Mouse (Mus musculus): ENCODE data around the gene Caprin1. TPM values are rescaled to one million over a fixed set of nuclear protein-coding genes. Genes with fewer than 3 reads are reported as not detected.

The Caprin1 gene
- polyA plus RNA-seq, 1 experiment from 2014 or later, result 302 TPM

- WGBS, result 56% methylated on average over 1 of the region's 1 CpGs
Observed at GRCm38 (mm10) chr2:103762492-103762891, 35.0 kb downstream of the Caprin1 start.

GRCm38 (mm10) chr2:103761993-103762392 is 35.5 kb downstream of the Caprin1 start:
- H3K9me3 ChIP-seq (ENCODE audit: control insufficient read depth, low read length), result no peaks in the 10 kb centered on the region
- H3K36me3 ChIP-seq (ENCODE audit: control insufficient read depth, insufficient read depth, low read length), result peaks cover 14% of the 10 kb centered on the region
- 0 out of 2 replicates have a peak overlapping the region, but pooled peaks have one; percentile 89 for H3K4me3 ChIP-seq (ENCODE audit: low read length)
- no peak overlapping the region for H3K9ac ChIP-seq (ENCODE audit: low read length)
- WGBS, result 36% methylated on average over 4 of the region's 4 CpGs
- H3K4me2 ChIP-seq (ENCODE audit: low read depth, low read length), result peak overlapping the region; percentile 73
- no peak overlapping the region for H3K27ac ChIP-seq (ENCODE audit: low read length)
- peaks cover 6% of the 10 kb centered on the region; the same call in 1 of the 2 replicates for H3K4me1 ChIP-seq (replicated peaks; ENCODE audit: control insufficient read depth, insufficient read depth, low read length)
- no peak for ATAC-seq (ENCODE audit: low read depth)
- H3K27me3 ChIP-seq (ENCODE audit: control insufficient read depth, insufficient read depth, low read depth, low read length), result no peaks in the 10 kb centered on the region

More at GRCm38 (mm10) chr2:103762492-103762891, 35.0 kb downstream of the Caprin1 start:
- Histone ChIP-seq H3K4me2 (ENCODE audit: low read depth, low read length) (no peak overlapping the region), H3K27ac (ENCODE audit: low read length) (no peak overlapping the region), H3K27me3 (ENCODE audit: control insufficient read depth, insufficient read depth, low read depth, low read length) (no peaks in the 10 kb centered on the region), H3K4me3 (ENCODE audit: low read length) (no peak overlapping the region), H3K9me3 (ENCODE audit: control insufficient read depth, low read length) (no peaks in the 10 kb centered on the region), H3K36me3 (ENCODE audit: control insufficient read depth, insufficient read depth, low read length) (peaks cover 15% of the 10 kb centered on the region), H3K4me1 (replicated peaks; ENCODE audit: control insufficient read depth, insufficient read depth, low read length) (peaks cover 6% of the 10 kb centered on the region; the same call in 1 of the 2 replicates), H3K9ac (ENCODE audit: low read length) (no peak overlapping the region)
- ATAC-seq (ENCODE audit: low read depth), result no peak

GRCm38 (mm10) chr2:103760906-103761716 is 36.3 kb downstream of the Caprin1 start, which contains the start of gene Nat10:
Gene Nat10 (minus strand): TSS chr2:103761270.
- peak; percentile 98 for ATAC-seq (ENCODE audit: low read depth)
- Histone ChIP-seq H3K27ac (ENCODE audit: low read length) (peak within 1 kb of the TSS; percentile 87), H3K9me3 (ENCODE audit: control insufficient read depth, low read length) (no peaks in the 10 kb centered on the region), H3K4me3 (ENCODE audit: low read length) (peak within 1 kb of the TSS; percentile 89), H3K4me1 (replicated peaks; ENCODE audit: control insufficient read depth, insufficient read depth, low read length) (peaks cover 6% of the 10 kb centered on the region; the same call in 1 of the 2 replicates), H3K27me3 (ENCODE audit: control insufficient read depth, insufficient read depth, low read depth, low read length) (no peaks in the 10 kb centered on the region), H3K36me3 (ENCODE audit: control insufficient read depth, insufficient read depth, low read length) (peaks cover 7% of the 10 kb centered on the region), H3K9ac (ENCODE audit: low read length) (peak within 1 kb of the TSS; percentile 76), H3K4me2 (ENCODE audit: low read depth, low read length) (peak within 1 kb of the TSS; percentile 73)
- under 1% methylated on average over 47 of the region's 47 CpGs for WGBS

- Histone ChIP-seq H3K27ac (ENCODE audit: low read length) (no peak overlapping the region; the same call in 1 of the 2 replicates), H3K9ac (ENCODE audit: low read length) (peak overlapping the region; percentile 76), H3K36me3 (ENCODE audit: control insufficient read depth, insufficient read depth, low read length) (peaks cover 5% of the 10 kb centered on the region; the same call in 1 of the 2 replicates), H3K27me3 (ENCODE audit: control insufficient read depth, insufficient read depth, low read depth, low read length) (no peaks in the 10 kb centered on the region), H3K9me3 (ENCODE audit: control insufficient read depth, low read length) (no peaks in the 10 kb centered on the region), H3K4me3 (ENCODE audit: low read length) (peak overlapping the region; percentile 89), H3K4me2 (ENCODE audit: low read depth, low read length) (peak overlapping the region; percentile 73), H3K4me1 (replicated peaks; ENCODE audit: control insufficient read depth, insufficient read depth, low read length) (peaks cover 6% of the 10 kb centered on the region; the same call in 1 of the 2 replicates)
- no peak for ATAC-seq (ENCODE audit: low read depth)
- WGBS, result under 1% methylated on average over 12 of the region's 12 CpGs
Observed at GRCm38 (mm10) chr2:103760421-103760820, 37.0 kb downstream of the Caprin1 start.

GRCm38 (mm10) chr2:103755458-103756085 is 41.9 kb downstream of the Caprin1 start:
- no peak overlapping the region for H3K4me3 ChIP-seq (ENCODE audit: low read length)
- H3K36me3 ChIP-seq (ENCODE audit: control insufficient read depth, insufficient read depth, low read length), result peaks cover 26% of the 10 kb centered on the region
- no peak overlapping the region for H3K9ac ChIP-seq (ENCODE audit: low read length)
- H3K4me1 ChIP-seq (replicated peaks; ENCODE audit: control insufficient read depth, insufficient read depth, low read length), result 0 out of 2 replicates have a peak, but pooled peaks cover 3% of the 10 kb centered on the region
- no peaks in the 10 kb centered on the region for H3K27me3 ChIP-seq (ENCODE audit: control insufficient read depth, insufficient read depth, low read depth, low read length)
- no peaks in the 10 kb centered on the region for H3K9me3 ChIP-seq (ENCODE audit: control insufficient read depth, low read length)
- WGBS, result 76% methylated on average over 9 of the region's 9 CpGs
- no peak overlapping the region for H3K4me2 ChIP-seq (ENCODE audit: low read depth, low read length)
- no peak for ATAC-seq (ENCODE audit: low read depth)
- no peak overlapping the region for H3K27ac ChIP-seq (ENCODE audit: low read length)

- Histone ChIP-seq H3K27me3 (ENCODE audit: control insufficient read depth, insufficient read depth, low read depth, low read length) (no peaks in the 10 kb centered on the region), H3K36me3 (ENCODE audit: control insufficient read depth, insufficient read depth, low read length) (peaks cover 26% of the 10 kb centered on the region), H3K4me1 (replicated peaks; ENCODE audit: control insufficient read depth, insufficient read depth, low read length) (no peaks in the 10 kb centered on the region), H3K27ac (ENCODE audit: low read length) (no peak overlapping the region), H3K9me3 (ENCODE audit: control insufficient read depth, low read length) (no peaks in the 10 kb centered on the region), H3K4me3 (ENCODE audit: low read length) (no peak overlapping the region), H3K9ac (ENCODE audit: low read length) (no peak overlapping the region), H3K4me2 (ENCODE audit: low read depth, low read length) (no peak overlapping the region)
- WGBS, result 79% methylated on average over 3 of the region's 3 CpGs
- no peak for ATAC-seq (ENCODE audit: low read depth)
Observed at GRCm38 (mm10) chr2:103754614-103755013, 42.8 kb downstream of the Caprin1 start.

GRCm38 (mm10) chr2:103751771-103752170 is 45.7 kb downstream of the Caprin1 start:
- Histone ChIP-seq H3K9ac (ENCODE audit: low read length) (no peak overlapping the region), H3K27me3 (ENCODE audit: control insufficient read depth, insufficient read depth, low read depth, low read length) (no peaks in the 10 kb centered on the region), H3K4me3 (ENCODE audit: low read length) (no peak overlapping the region), H3K27ac (ENCODE audit: low read length) (no peak overlapping the region), H3K4me1 (replicated peaks; ENCODE audit: control insufficient read depth, insufficient read depth, low read length) (no peaks in the 10 kb centered on the region), H3K36me3 (ENCODE audit: control insufficient read depth, insufficient read depth, low read length) (peaks cover 28% of the 10 kb centered on the region), H3K9me3 (ENCODE audit: control insufficient read depth, low read length) (no peaks in the 10 kb centered on the region), H3K4me2 (ENCODE audit: low read depth, low read length) (no peak overlapping the region)
- 94% methylated on average over 6 of the region's 6 CpGs for WGBS
- ATAC-seq (ENCODE audit: low read depth), result no peak

- H3K4me1 ChIP-seq (replicated peaks; ENCODE audit: control insufficient read depth, insufficient read depth, low read length), result no peaks in the 10 kb centered on the region
- no peaks in the 10 kb centered on the region for H3K9me3 ChIP-seq (ENCODE audit: control insufficient read depth, low read length)
- no peaks in the 10 kb centered on the region for H3K27me3 ChIP-seq (ENCODE audit: control insufficient read depth, insufficient read depth, low read depth, low read length)
- no peak overlapping the region for H3K9ac ChIP-seq (ENCODE audit: low read length)
- no peak overlapping the region for H3K4me3 ChIP-seq (ENCODE audit: low read length)
- 83% methylated on average over 3 of the region's 3 CpGs for WGBS
- ATAC-seq (ENCODE audit: low read depth), result no peak
- peaks cover 22% of the 10 kb centered on the region for H3K36me3 ChIP-seq (ENCODE audit: control insufficient read depth, insufficient read depth, low read length)
- no peak overlapping the region for H3K27ac ChIP-seq (ENCODE audit: low read length)
- H3K4me2 ChIP-seq (ENCODE audit: low read depth, low read length), result no peak overlapping the region
Observed at GRCm38 (mm10) chr2:103749091-103749490, 48.4 kb downstream of the Caprin1 start.

GRCm38 (mm10) chr2:103747891-103748290 is 49.6 kb downstream of the Caprin1 start:
- Histone ChIP-seq H3K9me3 (ENCODE audit: control insufficient read depth, low read length) (no peaks in the 10 kb centered on the region), H3K4me1 (replicated peaks; ENCODE audit: control insufficient read depth, insufficient read depth, low read length) (no peaks in the 10 kb centered on the region), H3K36me3 (ENCODE audit: control insufficient read depth, insufficient read depth, low read length) (peaks cover 18% of the 10 kb centered on the region), H3K27me3 (ENCODE audit: control insufficient read depth, insufficient read depth, low read depth, low read length) (no peaks in the 10 kb centered on the region), H3K27ac (ENCODE audit: low read length) (no peak overlapping the region), H3K4me2 (ENCODE audit: low read depth, low read length) (no peak overlapping the region), H3K4me3 (ENCODE audit: low read length) (no peak overlapping the region), H3K9ac (ENCODE audit: low read length) (no peak overlapping the region)
- WGBS, result 87% methylated on average over 9 of the region's 9 CpGs
- no peak for ATAC-seq (ENCODE audit: low read depth)

Measured in lung, embryonic 16.5 days (tissue).